Mouse (Mus musculus): ENCODE data around the gene Fchsd2.
"Not testable (repeated sequence)": the region's sequence is repeated elsewhere in the genome, so short reads cannot be mapped to it uniquely, and the experiment has no call there.

The Fchsd2 gene

GRCm38 (mm10) chr7:101123579-101124347 lies 31.1 kb downstream of the Fchsd2 start:
- DNase-seq, result no peak

- no peak for DNase-seq
Measured at GRCm38 (mm10) chr7:101127737-101128136, 35.1 kb downstream of the Fchsd2 start.

- no peak for DNase-seq
Measured at GRCm38 (mm10) chr7:101128536-101128935, 35.9 kb downstream of the Fchsd2 start.

GRCm38 (mm10) chr7:101130646-101131045 lies 38.0 kb downstream of the Fchsd2 start:
- no peak for DNase-seq

- DNase-seq, result no peak
Measured at GRCm38 (mm10) chr7:101131281-101131680, 38.6 kb downstream of the Fchsd2 start.

- DNase-seq, result no peak
Measured at GRCm38 (mm10) chr7:101133591-101133990, 40.9 kb downstream of the Fchsd2 start.

GRCm38 (mm10) chr7:101134117-101134516 lies 41.5 kb downstream of the Fchsd2 start:
- DNase-seq, result no peak

- no peak for DNase-seq
Measured at GRCm38 (mm10) chr7:101138819-101139218, 46.2 kb downstream of the Fchsd2 start.

- no peak for DNase-seq
Measured at GRCm38 (mm10) chr7:101142907-101143306, 50.2 kb downstream of the Fchsd2 start.

GRCm38 (mm10) chr7:101144222-101144621 lies 51.6 kb downstream of the Fchsd2 start:
- no peak for DNase-seq

- DNase-seq, result no peak
Measured at GRCm38 (mm10) chr7:101149039-101149438, 56.4 kb downstream of the Fchsd2 start.

GRCm38 (mm10) chr7:101154883-101155282 lies 62.2 kb downstream of the Fchsd2 start:
- not testable (repeated sequence) for DNase-seq

GRCm38 (mm10) chr7:101155284-101155683 lies 62.6 kb downstream of the Fchsd2 start:
- DNase-seq, result no peak

- no peak for DNase-seq
Measured at GRCm38 (mm10) chr7:101160266-101160665, 67.6 kb downstream of the Fchsd2 start.

GRCm38 (mm10) chr7:101162781-101163180 lies 70.1 kb downstream of the Fchsd2 start:
- no peak for DNase-seq

GRCm38 (mm10) chr7:101163878-101164277 lies 71.2 kb downstream of the Fchsd2 start:
- no peak for DNase-seq

GRCm38 (mm10) chr7:101166568-101166967 lies 73.9 kb downstream of the Fchsd2 start:
- DNase-seq, result no peak

GRCm38 (mm10) chr7:101170482-101170881 lies 77.8 kb downstream of the Fchsd2 start:
- DNase-seq, result no peak

- DNase-seq, result no peak
Measured at GRCm38 (mm10) chr7:101171002-101171401, 78.3 kb downstream of the Fchsd2 start.

- no peak for DNase-seq
Measured at GRCm38 (mm10) chr7:101173331-101173730, 80.7 kb downstream of the Fchsd2 start.

GRCm38 (mm10) chr7:101178751-101179150 lies 86.1 kb downstream of the Fchsd2 start:
- no peak for DNase-seq

- no peak for DNase-seq
Measured at GRCm38 (mm10) chr7:101191326-101191969, 98.8 kb downstream of the Fchsd2 start.

- no peak for DNase-seq
Measured at GRCm38 (mm10) chr7:101210826-101211225, 118.2 kb downstream of the Fchsd2 start.

- DNase-seq, result no peak
Measured at GRCm38 (mm10) chr7:101213515-101214263, 121.0 kb downstream of the Fchsd2 start.
